Mouse (Mus musculus): ENCODE measurements at regions not wholly inside any gene's neighbourhood (a gene's known extent, or its start where the extent isn't known, plus 50 kb on each side); places are given as distances from the start of the nearest gene placed in this dataset.

GRCm38 (mm10) chr8:98214019-98214418 lies 1202.3 kb downstream of the Cdh8 start:
- H3K9me3 ChIP-seq (replicated peaks): no peaks in the 10 kb centered on the region
- no peaks in the 10 kb centered on the region for H3K36me3 ChIP-seq
- H3K27me3 ChIP-seq: no peaks in the 10 kb centered on the region
- no peaks in the 10 kb centered on the region for H3K4me1 ChIP-seq
- no peak overlapping the region for H3K4me2 ChIP-seq (replicated peaks)
- no peak overlapping the region for H3K9ac ChIP-seq
- ATAC-seq (ENCODE audit: low FRiP score): peak; percentile 67; the same call in 1 of the 2 replicates
- H3K4me3 ChIP-seq: no peak overlapping the region
- H3K27ac ChIP-seq: no peak overlapping the region

All from hindbrain, embryonic 12.5 days (tissue).